Mouse (Mus musculus): ENCODE results near the gene Kdm2b. TPM values are rescaled to one million over a fixed set of nuclear protein-coding genes. Genes with fewer than 3 reads are reported as not detected.
A peak's percentile ranks its signal among the peaks of the same experiment; 100 is the strongest.

Gene Kdm2b
- polyA plus RNA-seq, 1 experiment from 2014 or later, result 88.1 TPM

DNA sequence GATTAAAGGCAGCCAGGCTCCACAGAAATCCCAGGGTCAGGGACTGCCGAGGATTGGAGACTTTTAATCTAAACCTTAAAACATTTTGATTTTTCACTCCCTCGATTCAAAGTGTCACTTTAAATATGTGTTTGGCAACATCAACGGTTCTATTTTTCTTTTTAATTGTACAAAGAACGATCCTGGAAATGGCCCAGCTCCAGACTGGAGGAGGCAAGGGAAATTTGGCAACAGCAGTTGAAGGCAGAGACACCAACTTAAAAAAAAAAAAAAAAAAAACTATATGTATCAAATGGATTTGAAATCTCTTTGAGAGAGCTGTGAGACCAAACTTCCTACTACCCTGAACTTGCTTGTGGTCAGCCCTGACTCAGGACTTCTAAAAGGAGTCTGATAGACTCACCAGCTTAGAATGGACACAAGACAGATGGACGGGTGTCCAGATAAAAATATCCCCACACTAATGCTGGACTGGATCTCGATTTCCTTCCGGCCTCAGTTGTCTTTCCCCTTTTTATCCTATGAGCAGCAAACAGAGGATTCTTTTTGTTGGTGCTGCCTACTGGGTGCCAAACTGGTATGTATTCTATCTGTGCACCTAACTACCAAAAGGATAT is 19.4 kb upstream of the Kdm2b start:
- 84% methylated on average over 7 of the region's 7 CpGs for WGBS

GRCm38 (mm10) chr5:123005716-123006592 is 16.3 kb upstream of the Kdm2b start:
- Histone ChIP-seq H3K36me3 (replicated peaks) (no peaks in the 10 kb centered on the region), H3K9me3 (no peaks in the 10 kb centered on the region), H3K4me3 (peak overlapping the region; percentile 18; the same call in 1 of the 2 replicates), H3K4me1 (peaks cover 6% of the 10 kb centered on the region; the same call in 1 of the 2 replicates), H3K27me3 (replicated peaks; ENCODE audit: low read depth, poor library complexity, severe bottlenecking) (no peaks in the 10 kb centered on the region), H3K27ac (replicated peaks) (peak overlapping the region; percentile 35; the same call in 1 of the 2 replicates)
- no peak for DNase-seq (ENCODE audit: low spot score)
- 67% methylated on average over 19 of the region's 19 CpGs for WGBS

More for the DNA sequence above, 19.4 kb upstream of the Kdm2b start:
- H3K9me3 ChIP-seq, result no peaks in the 10 kb centered on the region
- H3K36me3 ChIP-seq (replicated peaks), result no peaks in the 10 kb centered on the region
- DNase-seq (ENCODE audit: low spot score), result no peak
- no peak overlapping the region for H3K27ac ChIP-seq (replicated peaks)
- H3K4me3 ChIP-seq, result no peak overlapping the region
- H3K27me3 ChIP-seq (replicated peaks; ENCODE audit: low read depth, poor library complexity, severe bottlenecking), result no peaks in the 10 kb centered on the region
- peaks cover 9% of the 10 kb centered on the region; the same call in 1 of the 2 replicates for H3K4me1 ChIP-seq

GRCm38 (mm10) chr5:123000901-123001300 is 11.3 kb upstream of the Kdm2b start:
- Histone ChIP-seq H3K4me3 (no peak overlapping the region), H3K27me3 (replicated peaks; ENCODE audit: low read depth, poor library complexity, severe bottlenecking) (no peaks in the 10 kb centered on the region), H3K4me1 (peaks cover 4% of the 10 kb centered on the region; the same call in 1 of the 2 replicates), H3K36me3 (replicated peaks) (peaks cover 9% of the 10 kb centered on the region; the same call in 1 of the 2 replicates), H3K9me3 (no peaks in the 10 kb centered on the region), H3K27ac (replicated peaks) (no peak overlapping the region)
- DNase-seq (ENCODE audit: low spot score), result no peak
- WGBS, result 79% methylated on average over 1 of the region's 1 CpGs

GRCm38 (mm10) chr5:122997205-122998204 is 7.9 kb upstream of the Kdm2b start:
- no peak overlapping the region for H3K27ac ChIP-seq (replicated peaks)
- H3K27me3 ChIP-seq (replicated peaks; ENCODE audit: low read depth, poor library complexity, severe bottlenecking), result no peaks in the 10 kb centered on the region
- no peak for DNase-seq (ENCODE audit: low spot score)
- WGBS, result 92% methylated on average over 18 of the region's 18 CpGs
- no peaks in the 10 kb centered on the region for H3K9me3 ChIP-seq
- H3K4me3 ChIP-seq, result no peak overlapping the region
- H3K4me1 ChIP-seq, result peaks cover 29% of the 10 kb centered on the region
- peaks cover 13% of the 10 kb centered on the region; the same call in 1 of the 2 replicates for H3K36me3 ChIP-seq (replicated peaks)

- Histone ChIP-seq H3K27me3 (replicated peaks; ENCODE audit: low read depth, poor library complexity, severe bottlenecking) (no peaks in the 10 kb centered on the region), H3K4me1 (peaks cover 51% of the 10 kb centered on the region), H3K9me3 (no peaks in the 10 kb centered on the region), H3K27ac (replicated peaks) (peak overlapping the region; percentile 84), H3K4me3 (peak overlapping the region; percentile 37; the same call in 1 of the 2 replicates), H3K36me3 (replicated peaks) (peaks cover 13% of the 10 kb centered on the region; the same call in 1 of the 2 replicates)
- WGBS, result 0% methylated on average over 1 of the region's 1 CpGs
- no peak for DNase-seq (ENCODE audit: low spot score)
Observed at GRCm38 (mm10) chr5:122994910-122995309, 5.3 kb upstream of the Kdm2b start.

DNA sequence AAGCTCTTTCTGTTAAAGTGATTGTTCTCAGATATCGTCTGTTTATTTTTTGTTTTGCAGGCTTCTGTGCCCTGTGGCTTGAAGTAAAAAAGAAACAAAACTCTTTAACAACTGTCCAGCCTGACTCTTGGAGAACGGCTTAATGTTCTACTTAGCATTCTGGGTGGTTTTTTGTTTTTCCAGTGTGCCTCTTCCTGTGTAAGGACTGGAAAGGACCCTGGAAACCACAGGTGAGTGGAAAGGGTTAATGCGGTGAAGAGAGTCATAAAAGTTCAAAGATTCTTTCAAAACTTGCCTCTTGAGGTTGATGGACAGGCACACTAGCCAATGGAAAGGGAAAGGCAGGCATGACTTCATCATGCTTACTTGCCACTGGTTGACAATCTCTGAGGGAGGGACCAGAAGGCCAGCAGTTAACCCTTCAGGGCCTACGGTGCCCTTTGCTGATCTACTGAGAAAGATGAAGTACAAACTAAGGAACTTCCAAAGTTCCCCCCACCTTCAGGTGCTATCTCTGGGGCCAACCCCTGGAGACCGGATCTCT is 4.8 kb upstream of the Kdm2b start:
- peak overlapping the region; percentile 84 for H3K27ac ChIP-seq (replicated peaks)
- peak; percentile 93 for DNase-seq (ENCODE audit: low spot score)
- H3K9me3 ChIP-seq, result no peaks in the 10 kb centered on the region
- peak overlapping the region; percentile 37; the same call in 1 of the 2 replicates for H3K4me3 ChIP-seq
- peaks cover 13% of the 10 kb centered on the region; the same call in 1 of the 2 replicates for H3K36me3 ChIP-seq (replicated peaks)
- no peaks in the 10 kb centered on the region for H3K27me3 ChIP-seq (replicated peaks; ENCODE audit: low read depth, poor library complexity, severe bottlenecking)
- 15% methylated on average over 5 of the region's 5 CpGs for WGBS
- peaks cover 57% of the 10 kb centered on the region for H3K4me1 ChIP-seq

DNA sequence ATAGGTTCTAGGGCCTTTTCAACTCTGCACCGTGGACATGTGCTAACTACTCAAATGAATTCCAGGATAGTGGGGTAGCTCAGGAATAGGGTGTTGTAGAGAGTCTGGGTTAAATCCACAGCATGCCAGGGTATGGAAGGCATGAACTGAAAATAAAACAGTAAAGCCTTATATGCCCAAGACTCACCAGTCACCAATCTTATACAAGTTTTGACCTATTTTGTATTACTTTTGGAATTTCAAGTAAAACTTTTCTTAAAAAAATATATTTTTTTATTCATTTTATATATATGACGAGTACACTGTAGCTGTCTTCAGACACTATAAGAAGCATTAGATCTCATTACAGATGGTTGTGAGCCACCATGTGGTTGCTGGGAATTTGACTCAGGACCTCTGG is 4.2 kb upstream of the Kdm2b start:
- no peaks in the 10 kb centered on the region for H3K9me3 ChIP-seq
- no peak for DNase-seq (ENCODE audit: low spot score)
- H3K36me3 ChIP-seq (replicated peaks), result peaks cover 13% of the 10 kb centered on the region; the same call in 1 of the 2 replicates
- peak overlapping the region; percentile 84 for H3K27ac ChIP-seq (replicated peaks)
- peaks cover 61% of the 10 kb centered on the region for H3K4me1 ChIP-seq
- 50% methylated on average over 2 of the region's 2 CpGs for WGBS
- peak overlapping the region; percentile 37; the same call in 1 of the 2 replicates for H3K4me3 ChIP-seq
- no peaks in the 10 kb centered on the region for H3K27me3 ChIP-seq (replicated peaks; ENCODE audit: low read depth, poor library complexity, severe bottlenecking)

- peaks cover 82% of the 10 kb centered on the region for H3K4me1 ChIP-seq
- peak; percentile 16 for DNase-seq (ENCODE audit: low spot score)
- peak overlapping the region; percentile 83 for H3K4me3 ChIP-seq
- 0 out of 2 replicates have a peak, but pooled peaks cover 4% of the 10 kb centered on the region for H3K36me3 ChIP-seq (replicated peaks)
- H3K27me3 ChIP-seq (replicated peaks; ENCODE audit: low read depth, poor library complexity, severe bottlenecking), result no peaks in the 10 kb centered on the region
- 29% methylated on average over 5 of the region's 5 CpGs for WGBS
- no peaks in the 10 kb centered on the region for H3K9me3 ChIP-seq
- peak overlapping the region; percentile 98 for H3K27ac ChIP-seq (replicated peaks)
Observed at GRCm38 (mm10) chr5:122991350-122992004, 1.9 kb upstream of the Kdm2b start.

GRCm38 (mm10) chr5:122990411-122991160 is 963 bp upstream of the Kdm2b start:
- no peaks in the 10 kb centered on the region for H3K9me3 ChIP-seq

DNA sequence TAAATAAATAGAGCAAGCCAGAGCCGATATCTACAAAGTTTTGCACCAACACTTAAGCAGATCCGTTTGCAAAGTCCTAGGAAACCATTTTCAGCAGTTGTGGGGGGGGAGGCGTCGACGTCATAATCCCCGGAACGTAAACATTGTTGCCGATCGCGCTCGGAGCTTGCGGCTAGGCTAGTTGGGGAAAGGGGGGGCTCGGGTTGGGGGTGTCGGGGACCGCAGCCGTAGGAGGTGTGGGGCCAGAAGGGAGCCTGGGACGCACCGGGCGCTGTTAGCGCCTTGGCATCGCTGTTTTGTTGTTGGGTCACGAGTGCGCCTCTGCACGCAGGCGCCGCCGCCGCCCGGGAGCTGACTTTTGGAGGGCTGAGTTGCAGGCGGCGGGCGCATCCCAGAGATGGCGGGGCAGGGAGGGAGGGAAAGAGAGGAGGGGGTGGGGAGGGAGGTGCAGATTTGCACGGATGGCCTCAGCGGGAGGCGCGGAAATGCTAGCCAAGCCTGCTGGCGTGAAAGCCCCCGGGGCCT is 560 bp downstream of the Kdm2b start:
- Histone ChIP-seq H3K9me3 (no peaks in the 10 kb centered on the region), H3K27ac (replicated peaks) (peak overlapping the region; percentile 98), H3K27me3 (replicated peaks; ENCODE audit: low read depth, poor library complexity, severe bottlenecking) (no peaks in the 10 kb centered on the region), H3K4me3 (peak overlapping the region; percentile 83), H3K36me3 (replicated peaks) (peaks cover 3% of the 10 kb centered on the region), H3K4me1 (peaks cover 85% of the 10 kb centered on the region)
- 0% methylated on average over 39 of the region's 39 CpGs for WGBS
- DNase-seq (ENCODE audit: low spot score), result peak; percentile 87

More at GRCm38 (mm10) chr5:122990411-122991160, 963 bp upstream of the Kdm2b start:
- Histone ChIP-seq H3K27ac (replicated peaks) (peak overlapping the region; percentile 98), H3K4me3 (peak overlapping the region; percentile 83), H3K27me3 (replicated peaks; ENCODE audit: low read depth, poor library complexity, severe bottlenecking) (no peaks in the 10 kb centered on the region), H3K4me1 (peaks cover 89% of the 10 kb centered on the region), H3K36me3 (replicated peaks) (0 out of 2 replicates have a peak, but pooled peaks cover 2% of the 10 kb centered on the region)
- no peak for DNase-seq (ENCODE audit: low spot score)
- WGBS, result 11% methylated on average over 16 of the region's 16 CpGs
